Mouse (Mus musculus) ES-E14 (cell line): ENCODE results near the gene Gimap7.

Source experiments
- MAFK ChIP-seq: IDR thresholded peaks from 2 replicates; pipeline ENCODE4 v1.6.1; 2014; ENCODE audit warnings: mild to moderate bottlenecking, low read depth, low read length, inconsistent platforms; ENCODE audit not compliant: insufficient read depth
- ZC3H11A ChIP-seq: IDR thresholded peaks from 2 replicates; pipeline ENCODE4 v1.6.1; 2012; ENCODE audit warnings: low read depth, mild to moderate bottlenecking, inconsistent platforms, low read length, borderline replicate concordance

GRCm38 (mm10) chr6:48723468-48723867 is 5.0 kb downstream of the Gimap7 start:
- TF ChIP-seq ZC3H11A = no peak
- TF ChIP-seq MAFK = no peak
